Mouse (Mus musculus): ENCODE results near the gene Nemf. TPM values are rescaled to one million over a fixed set of nuclear protein-coding genes. Genes with fewer than 3 reads are reported as not detected.
A peak's percentile ranks its signal among the peaks of the same experiment; 100 is the strongest.
"Not testable (repeated sequence)": the region's sequence is repeated elsewhere in the genome, so short reads cannot be mapped to it uniquely, and the experiment has no call there.

Gene Nemf
- polyA plus RNA-seq, 1 experiment from 2014 or later = 84.2 TPM

- no peak for ATAC-seq (ENCODE audit: borderline replicate concordance, extremely low read depth, low FRiP score, low TSS enrichment)
- Histone ChIP-seq H3K36me3 (no peaks in the 10 kb centered on the region), H3K4me1 (0 out of 2 replicates have a peak, but pooled peaks cover 5% of the 10 kb centered on the region), H3K27me3 (no peaks in the 10 kb centered on the region), H3K4me3 (no peak overlapping the region), H3K4me2 (no peak overlapping the region), H3K9ac (no peak overlapping the region), H3K27ac (no peak overlapping the region), H3K9me3 (no peaks in the 10 kb centered on the region)
- WGBS = 66% methylated on average over 6 of the region's 6 CpGs
Measured at GRCm38 (mm10) chr12:69385542-69386280, 28.7 kb upstream of the Nemf start.

GRCm38 (mm10) chr12:69384606-69385005 is 27.6 kb upstream of the Nemf start:
- Histone ChIP-seq H3K4me1 (no peaks in the 10 kb centered on the region), H3K27ac (no peak overlapping the region), H3K27me3 (no peaks in the 10 kb centered on the region), H3K4me2 (no peak overlapping the region), H3K9me3 (no peaks in the 10 kb centered on the region), H3K4me3 (no peak overlapping the region), H3K36me3 (no peaks in the 10 kb centered on the region), H3K9ac (no peak overlapping the region)
- 76% methylated on average over 5 of the region's 5 CpGs for WGBS
- no peak for ATAC-seq (ENCODE audit: borderline replicate concordance, extremely low read depth, low FRiP score, low TSS enrichment)

GRCm38 (mm10) chr12:69382880-69383279 is 25.9 kb upstream of the Nemf start:
- H3K4me3 ChIP-seq = no peak overlapping the region
- H3K27ac ChIP-seq = no peak overlapping the region
- no peak for ATAC-seq (ENCODE audit: borderline replicate concordance, extremely low read depth, low FRiP score, low TSS enrichment)
- peaks cover 3% of the 10 kb centered on the region; the same call in 1 of the 2 replicates for H3K4me1 ChIP-seq
- H3K27me3 ChIP-seq = no peaks in the 10 kb centered on the region
- no peak overlapping the region for H3K9ac ChIP-seq
- H3K9me3 ChIP-seq = no peaks in the 10 kb centered on the region
- H3K4me2 ChIP-seq = no peak overlapping the region
- WGBS = 86% methylated on average over 1 of the region's 1 CpGs
- no peaks in the 10 kb centered on the region for H3K36me3 ChIP-seq

GRCm38 (mm10) chr12:69378558-69379454 is 21.8 kb upstream of the Nemf start:
- Histone ChIP-seq H3K36me3 (peaks cover 2% of the 10 kb centered on the region), H3K27ac (no peak overlapping the region), H3K4me2 (no peak overlapping the region), H3K9ac (no peak overlapping the region), H3K4me3 (no peak overlapping the region), H3K27me3 (no peaks in the 10 kb centered on the region), H3K9me3 (no peaks in the 10 kb centered on the region), H3K4me1 (peaks cover 19% of the 10 kb centered on the region)
- ATAC-seq (ENCODE audit: borderline replicate concordance, extremely low read depth, low FRiP score, low TSS enrichment) = no peak
- WGBS = 81% methylated on average over 11 of the region's 11 CpGs

GRCm38 (mm10) chr12:69377636-69378035 is 20.7 kb upstream of the Nemf start:
- H3K4me1 ChIP-seq = peaks cover 24% of the 10 kb centered on the region

GRCm38 (mm10) chr12:69377188-69377587 is 20.2 kb upstream of the Nemf start:
- no peak overlapping the region for H3K9ac ChIP-seq
- 66% methylated on average over 1 of the region's 1 CpGs for WGBS

More at GRCm38 (mm10) chr12:69377636-69378035, 20.7 kb upstream of the Nemf start:
- not testable (repeated sequence) for H3K9me3 ChIP-seq; H3K27me3 ChIP-seq; H3K4me2 ChIP-seq; H3K9ac ChIP-seq; ATAC-seq (ENCODE audit: borderline replicate concordance, extremely low read depth, low FRiP score, low TSS enrichment); H3K4me3 ChIP-seq; H3K27ac ChIP-seq
- 93% methylated on average over 6 of the region's 6 CpGs for WGBS
- H3K36me3 ChIP-seq = peaks cover 11% of the 10 kb centered on the region

GRCm38 (mm10) chr12:69376132-69376531 is 19.2 kb upstream of the Nemf start:
- Histone ChIP-seq H3K9me3 (no peaks in the 10 kb centered on the region), H3K4me2 (0 out of 2 replicates have a peak overlapping the region, but pooled peaks have one; percentile 12), H3K4me1 (peaks cover 24% of the 10 kb centered on the region), H3K4me3 (no peak overlapping the region), H3K9ac (no peak overlapping the region), H3K36me3 (peaks cover 11% of the 10 kb centered on the region), H3K27me3 (no peaks in the 10 kb centered on the region), H3K27ac (no peak overlapping the region)
- 66% methylated on average over 2 of the region's 2 CpGs for WGBS
- no peak for ATAC-seq (ENCODE audit: borderline replicate concordance, extremely low read depth, low FRiP score, low TSS enrichment)

More at GRCm38 (mm10) chr12:69377188-69377587, 20.2 kb upstream of the Nemf start:
- no peaks in the 10 kb centered on the region for H3K27me3 ChIP-seq
- peaks cover 24% of the 10 kb centered on the region for H3K4me1 ChIP-seq
- H3K4me3 ChIP-seq = no peak overlapping the region
- H3K4me2 ChIP-seq = no peak overlapping the region
- no peak for ATAC-seq (ENCODE audit: borderline replicate concordance, extremely low read depth, low FRiP score, low TSS enrichment)
- no peaks in the 10 kb centered on the region for H3K9me3 ChIP-seq
- no peak overlapping the region for H3K27ac ChIP-seq
- peaks cover 11% of the 10 kb centered on the region for H3K36me3 ChIP-seq

GRCm38 (mm10) chr12:69373850-69374766 is 17.1 kb upstream of the Nemf start:
- no peak overlapping the region for H3K27ac ChIP-seq

GRCm38 (mm10) chr12:69372731-69373331 is 15.9 kb upstream of the Nemf start:
- Histone ChIP-seq H3K36me3 (peaks cover 11% of the 10 kb centered on the region), H3K27me3 (no peaks in the 10 kb centered on the region), H3K4me3 (peak overlapping the region; percentile 97), H3K4me1 (peaks cover 25% of the 10 kb centered on the region), H3K27ac (peak overlapping the region; percentile 99), H3K9me3 (no peaks in the 10 kb centered on the region), H3K4me2 (peak overlapping the region; percentile 86), H3K9ac (peak overlapping the region; percentile 99)
- under 1% methylated on average over 42 of the region's 42 CpGs for WGBS
- no peak for ATAC-seq (ENCODE audit: borderline replicate concordance, extremely low read depth, low FRiP score, low TSS enrichment)

More at GRCm38 (mm10) chr12:69373850-69374766, 17.1 kb upstream of the Nemf start:
- no peaks in the 10 kb centered on the region for H3K9me3 ChIP-seq
- WGBS = 26% methylated on average over 11 of the region's 11 CpGs
- H3K27me3 ChIP-seq = no peaks in the 10 kb centered on the region
- peak overlapping the region; percentile 86 for H3K4me2 ChIP-seq
- H3K36me3 ChIP-seq = peaks cover 11% of the 10 kb centered on the region
- no peak for ATAC-seq (ENCODE audit: borderline replicate concordance, extremely low read depth, low FRiP score, low TSS enrichment)
- peak overlapping the region; percentile 99 for H3K9ac ChIP-seq
- peaks cover 28% of the 10 kb centered on the region for H3K4me1 ChIP-seq
- H3K4me3 ChIP-seq = peak overlapping the region; percentile 97

- peak within 1 kb of the TSS; percentile 99 for H3K9ac ChIP-seq
- peaks cover 11% of the 10 kb centered on the region for H3K36me3 ChIP-seq
- under 1% methylated on average over 111 of the region's 121 CpGs for WGBS
- no peaks in the 10 kb centered on the region for H3K27me3 ChIP-seq
- no peaks in the 10 kb centered on the region for H3K9me3 ChIP-seq
- peak within 1 kb of the TSS; percentile 86 for H3K4me2 ChIP-seq
- H3K27ac ChIP-seq = peak within 1 kb of the TSS; percentile 99
- peak within 1 kb of the TSS; percentile 97 for H3K4me3 ChIP-seq
- peak; percentile 94 for ATAC-seq (ENCODE audit: borderline replicate concordance, extremely low read depth, low FRiP score, low TSS enrichment)
- peaks cover 25% of the 10 kb centered on the region for H3K4me1 ChIP-seq
Measured at GRCm38 (mm10) chr12:69371854-69372671, 15.1 kb upstream of the Nemf start, which contains the start of the genes Arf6 and Gm9887. Arf6 (plus strand) TSS chr12:69372150. Gm9887 (minus strand) TSS chr12:69372458.
